Mouse (Mus musculus) lung, postnatal 4 days (tissue): ENCODE data around the gene Card6.

ENCODE experiments used
- DNase-seq, 2 experiments: peaks; one replicate each; pipeline ENCODE4 v3.0.0; 2021

Gene Card6

DNA sequence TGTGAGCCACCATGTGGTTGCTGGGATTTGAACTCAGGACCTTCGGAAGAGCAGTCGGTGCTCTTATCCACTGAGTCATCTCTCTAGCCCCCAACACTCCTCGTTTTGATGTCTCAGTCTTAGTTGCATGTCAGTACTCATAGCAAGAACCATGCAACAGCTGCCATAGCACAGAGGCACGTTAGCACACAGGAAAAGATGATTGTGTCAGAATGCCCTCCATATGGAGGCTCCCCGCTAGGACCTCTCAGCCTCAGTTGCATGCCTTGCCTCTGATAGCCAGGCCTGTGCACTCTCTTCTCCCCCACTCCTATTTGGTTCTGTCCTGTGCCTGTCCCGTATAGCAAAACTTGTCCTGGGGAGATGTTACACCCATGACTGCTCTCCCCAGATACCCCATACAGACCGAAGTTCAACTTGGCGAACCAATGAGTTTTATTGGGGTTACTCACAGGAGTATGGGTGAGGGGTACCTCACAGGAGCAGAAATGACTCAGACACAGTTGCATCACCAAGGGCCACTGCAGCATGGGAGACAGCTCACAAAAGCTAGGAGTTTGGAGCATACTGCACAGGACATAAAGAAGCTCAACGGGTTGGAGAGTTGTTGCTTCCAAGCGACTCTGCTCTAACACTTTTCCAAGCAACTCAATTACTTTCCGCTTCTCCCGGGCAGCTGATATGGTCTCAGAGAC lies 20.9 kb upstream of the Card6 start:
- DNase-seq = no peak

- no peak for DNase-seq
These were observed 20.0 kb upstream of the Card6 start for GRCm38 (mm10) chr15:5128176-5128940.

DNA sequence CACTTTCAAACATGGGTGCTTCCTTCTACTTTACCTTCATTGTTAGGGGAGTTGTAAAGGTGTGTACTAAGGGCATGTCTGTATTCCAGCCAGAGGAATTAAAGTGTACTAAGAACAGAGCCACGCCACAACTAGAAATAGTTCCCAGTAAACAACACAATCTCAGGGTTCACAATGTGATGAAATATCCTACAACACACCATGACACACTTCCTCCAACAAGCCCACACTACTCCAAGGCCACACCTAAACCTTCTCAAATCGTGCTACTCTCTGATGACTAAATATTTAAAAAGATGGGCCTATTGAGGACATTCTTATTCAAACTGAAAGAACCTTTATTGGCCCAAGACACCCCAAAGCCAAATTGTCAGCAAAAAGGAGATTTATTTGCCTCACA lies 19.1 kb upstream of the Card6 start:
- no peak for DNase-seq

GRCm38 (mm10) chr15:5126456-5126855 lies 18.1 kb upstream of the Card6 start:
- no peak for DNase-seq

DNA sequence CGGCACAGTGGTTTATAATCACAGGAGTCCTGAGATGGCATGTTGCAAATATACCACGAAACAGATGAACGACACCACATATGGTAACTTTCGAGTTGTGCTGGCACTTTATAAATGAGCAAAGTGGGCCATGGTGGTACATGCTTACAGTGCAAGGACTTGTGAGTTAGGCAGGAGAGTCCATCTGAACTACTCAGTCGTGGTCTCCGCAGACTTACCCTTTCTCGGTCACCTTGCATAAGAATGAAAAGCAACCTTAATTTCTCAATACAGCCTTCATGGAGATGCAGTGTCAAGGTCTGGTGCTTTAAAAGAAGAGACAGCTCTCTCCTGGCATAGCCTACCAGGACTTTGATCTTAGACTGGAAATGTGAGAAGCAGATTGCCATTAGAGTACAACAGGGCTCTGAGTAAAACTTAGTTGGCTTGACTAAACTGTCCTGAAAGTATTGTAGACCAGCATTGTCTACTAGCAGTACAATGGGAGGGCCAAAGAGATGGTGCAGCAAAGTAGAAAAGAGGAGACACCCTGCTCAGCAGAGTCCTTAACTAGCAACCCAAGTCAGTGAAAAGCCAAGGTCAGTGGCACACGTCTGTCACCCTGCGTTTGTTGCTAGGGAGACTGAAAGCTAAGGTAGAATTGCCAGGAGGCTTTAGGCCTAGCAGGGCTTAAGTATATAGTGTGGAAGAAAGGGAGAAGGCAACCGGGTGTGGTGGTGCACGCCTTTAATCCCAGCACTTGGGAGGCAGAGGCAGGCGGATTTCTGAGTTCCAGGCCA lies 13.4 kb upstream of the Card6 start:
- DNase-seq = no peak

DNA sequence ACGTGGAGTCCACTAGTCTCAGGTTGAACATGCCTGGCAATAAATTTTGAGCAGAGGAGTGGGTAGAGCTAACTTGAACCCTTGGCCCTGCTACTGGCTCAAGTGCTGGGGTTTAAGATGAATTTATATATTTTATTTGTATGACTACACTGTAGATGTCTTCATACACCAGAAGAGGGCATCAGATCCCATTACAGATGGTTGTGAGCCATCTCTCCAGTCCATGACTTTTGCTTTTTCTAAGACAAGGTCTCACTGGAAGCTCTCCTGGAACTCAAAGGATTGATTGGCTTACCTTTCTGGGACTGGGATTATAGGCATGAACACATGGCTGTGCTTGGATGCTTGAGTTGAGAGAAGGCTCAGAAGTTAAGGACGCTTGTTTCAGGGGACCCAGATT lies 11.4 kb upstream of the Card6 start:
- no peak for DNase-seq

GRCm38 (mm10) chr15:5119192-5119591 lies 10.9 kb upstream of the Card6 start:
- DNase-seq = no peak

GRCm38 (mm10) chr15:5118626-5119025 lies 10.3 kb upstream of the Card6 start:
- DNase-seq = no peak

DNA sequence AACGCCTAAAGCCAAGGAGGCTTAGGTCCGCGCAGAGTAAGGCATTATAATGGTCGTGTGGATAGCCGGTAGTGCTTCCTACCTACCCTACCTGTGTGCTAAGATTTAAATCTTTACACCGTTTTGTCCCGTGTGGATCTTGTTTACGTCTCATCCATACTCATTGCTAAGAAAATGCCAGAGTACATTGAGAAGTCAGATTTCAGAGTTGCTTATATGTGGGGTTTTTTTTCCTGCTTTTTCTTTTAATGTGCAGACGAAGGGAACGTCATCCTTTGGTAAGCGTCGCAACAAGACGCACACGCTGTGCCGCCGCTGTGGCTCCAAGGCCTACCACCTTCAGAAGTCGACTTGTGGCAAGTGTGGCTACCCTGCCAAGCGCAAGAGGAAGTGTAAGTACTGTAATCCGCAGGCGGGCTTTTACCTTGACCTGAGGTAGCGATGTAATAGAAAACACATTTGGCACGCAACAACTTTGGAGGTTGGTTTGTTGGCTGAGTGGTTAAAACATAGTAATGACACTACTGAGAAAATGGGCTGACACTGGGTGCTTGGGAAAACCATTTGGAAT lies 8.8 kb upstream of the Card6 start:
- DNase-seq = no peak

GRCm38 (mm10) chr15:5116270-5117030 lies 8.1 kb upstream of the Card6 start, which contains the start of gene Rpl37:
Gene Rpl37 (plus strand): TSS chr15:5116645.
- DNase-seq = peak; percentile 100

DNA sequence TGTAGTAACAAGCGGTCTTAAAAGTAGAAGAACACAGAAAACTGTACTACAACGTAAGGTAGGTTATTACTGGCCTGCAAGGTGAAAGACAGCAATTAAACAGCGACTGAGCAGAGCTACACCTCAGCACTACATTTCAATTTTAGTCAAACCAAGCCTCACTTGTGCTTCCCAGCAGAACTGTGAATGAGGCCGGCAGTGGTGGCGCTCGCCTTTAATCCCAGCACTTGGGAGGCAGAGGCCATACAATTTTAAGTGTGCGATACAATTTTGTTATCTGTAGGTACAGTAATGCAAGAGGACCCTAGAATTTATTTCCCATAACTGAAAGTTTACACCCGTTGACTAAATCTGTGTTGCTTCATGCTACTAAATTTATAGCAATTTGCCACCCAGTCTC lies 6.8 kb upstream of the Card6 start:
- no peak for DNase-seq

DNA sequence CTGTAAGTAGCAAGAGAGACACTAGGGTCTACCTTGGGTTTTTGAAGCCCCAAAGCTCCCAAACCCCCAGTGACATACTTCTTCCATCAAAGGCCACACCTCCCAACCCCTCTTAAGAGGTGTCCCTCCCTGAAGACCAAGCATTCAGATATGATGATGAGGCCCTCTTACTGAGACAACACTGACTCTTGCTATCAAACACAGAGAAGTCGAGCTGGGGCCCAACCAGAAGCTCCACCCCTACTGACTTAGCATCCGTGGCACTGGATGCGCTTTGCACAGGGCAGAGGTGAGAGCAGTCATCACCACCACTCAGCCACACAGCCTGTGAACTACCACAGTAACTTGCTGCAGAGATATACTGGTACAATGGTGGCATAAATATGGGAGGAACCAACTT lies 4.3 kb upstream of the Card6 start:
- no peak for DNase-seq

- DNase-seq = no peak
These were observed 309 bp upstream of the Card6 start for GRCm38 (mm10) chr15:5108655-5109040.

- no peak for DNase-seq
These were observed 2.0 kb downstream of the Card6 start for GRCm38 (mm10) chr15:5106293-5106692.

- no peak for DNase-seq
These were observed 2.4 kb downstream of the Card6 start for GRCm38 (mm10) chr15:5105891-5106290.

DNA sequence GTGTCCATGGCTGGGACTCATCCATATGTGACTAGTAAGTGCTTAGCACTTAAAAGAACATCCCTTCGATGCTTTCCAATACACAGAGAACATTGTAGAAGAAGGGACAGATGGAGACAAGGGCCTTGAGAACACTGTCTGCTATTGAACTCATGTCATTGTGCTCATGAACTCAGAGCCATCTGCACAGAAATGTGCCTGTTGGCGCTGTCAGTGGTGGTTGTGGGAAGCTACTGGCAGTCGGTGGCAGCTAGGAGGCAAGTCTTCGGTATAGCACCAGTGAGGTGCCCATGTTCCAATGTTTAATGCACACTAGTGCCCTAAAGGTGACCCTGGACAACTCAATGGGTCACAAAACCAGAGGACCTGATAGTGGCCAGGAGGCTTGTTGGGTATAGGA lies 6.0 kb downstream of the Card6 start:
- no peak for DNase-seq

- no peak for DNase-seq
These were observed 11.0 kb downstream of the Card6 start for GRCm38 (mm10) chr15:5097376-5097775.

GRCm38 (mm10) chr15:5095534-5096301 lies 12.6 kb downstream of the Card6 start:
- no peak for DNase-seq

GRCm38 (mm10) chr15:5090131-5090530 lies 18.2 kb downstream of the Card6 start:
- no peak for DNase-seq

- DNase-seq = no peak
These were observed 19.3 kb downstream of the Card6 start for GRCm38 (mm10) chr15:5088850-5089608.

DNA sequence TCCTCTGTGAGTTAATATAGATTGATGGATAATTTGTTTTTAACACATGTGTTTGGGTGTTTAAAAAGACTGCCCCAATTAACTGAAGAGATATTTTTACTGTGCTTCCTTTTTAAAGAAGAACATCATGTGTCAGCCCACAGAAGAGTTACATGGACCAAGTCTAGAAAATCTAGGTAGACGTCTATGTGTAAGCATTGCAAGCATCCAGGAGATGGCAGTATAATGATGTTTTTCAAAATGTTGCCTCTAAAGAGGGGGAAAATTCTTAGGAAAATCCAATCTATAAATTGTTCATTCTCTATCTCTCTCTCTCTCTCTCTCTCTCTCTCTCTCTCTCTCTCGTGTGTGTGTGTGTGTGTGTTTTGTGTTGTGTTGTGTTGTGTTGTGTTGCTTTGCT lies 22.2 kb downstream of the Card6 start:
- DNase-seq = no peak
